Mouse (Mus musculus) heart, adult 2 months (tissue): ENCODE measurements around the gene Cd300a.

Experiments
- CTCF ChIP-seq: fragments of 200-600 bp; IDR thresholded peaks from 2 replicates; pipeline ENCODE4 v1.8.1; 2022; ENCODE audit warnings: antibody characterized with exemption, mild to moderate bottlenecking, moderate library complexity
- EP300 ChIP-seq: fragments of 200-500 bp; IDR thresholded peaks from 2 replicates; pipeline ENCODE4 v1.6.1; 2011; ENCODE audit warnings: low read depth, low read length, control low read depth; ENCODE audit not compliant: insufficient read depth

- TF ChIP-seq CTCF (peak; percentile 15; the same call in 1 of the 2 replicates), EP300 (no peak)
Measured at GRCm38 (mm10) chr11:114862687-114863086, 27.2 kb upstream of the Cd300a start.
